Mouse (Mus musculus) cortical plate, adult 2 months (tissue): ENCODE data around the gene Ctcf. TPM values are rescaled to one million over a fixed set of nuclear protein-coding genes. Genes with fewer than 3 reads are reported as not detected.

Experiments used
- H3K27ac ChIP-seq: fragments of 200-500 bp; 2 replicates; pipeline ENCODE4 v1.5.1; 2012; ENCODE audit warnings: low read length, control low read depth, inconsistent platforms; ENCODE audit not compliant: insufficient read depth
- H3K4me1 ChIP-seq: fragments of 200-500 bp; 2 replicates; pipeline ENCODE4 v1.6.1; 2011; ENCODE audit warnings: low read length; ENCODE audit not compliant: control insufficient read depth, insufficient read depth
- H3K4me3 ChIP-seq: fragments of 200-500 bp; 2 replicates; pipeline ENCODE4 v1.5.1; 2011; ENCODE audit warnings: mild to moderate bottlenecking, low read length, control low read depth; ENCODE audit not compliant: insufficient read depth
- CTCF ChIP-seq: fragments of 200-500 bp; IDR thresholded peaks from 2 replicates; pipeline ENCODE4 v1.5.1; 2011; ENCODE audit warnings: mild to moderate bottlenecking, control low read depth, low read length; ENCODE audit not compliant: insufficient read depth; ENCODE audit errors: extremely low read depth
- POLR2A ChIP-seq: fragments of 200-500 bp; IDR thresholded peaks from 2 replicates; pipeline ENCODE4 v1.6.1; 2011; ENCODE audit warnings: mild to moderate bottlenecking, low read length, control low read depth; ENCODE audit not compliant: insufficient read depth; ENCODE audit errors: extremely low read depth
- polyA plus RNA-seq: library from polyadenylated mRNA; depleted of rRNA; stranded (reverse); fragments of >200 nt; gene quantifications from 2 replicates; pipeline ENCODE4 v1.2.3, GENCODE M21; 2012

Gene Ctcf
- polyA plus RNA-seq, 1 experiment = 30.8 TPM

DNA sequence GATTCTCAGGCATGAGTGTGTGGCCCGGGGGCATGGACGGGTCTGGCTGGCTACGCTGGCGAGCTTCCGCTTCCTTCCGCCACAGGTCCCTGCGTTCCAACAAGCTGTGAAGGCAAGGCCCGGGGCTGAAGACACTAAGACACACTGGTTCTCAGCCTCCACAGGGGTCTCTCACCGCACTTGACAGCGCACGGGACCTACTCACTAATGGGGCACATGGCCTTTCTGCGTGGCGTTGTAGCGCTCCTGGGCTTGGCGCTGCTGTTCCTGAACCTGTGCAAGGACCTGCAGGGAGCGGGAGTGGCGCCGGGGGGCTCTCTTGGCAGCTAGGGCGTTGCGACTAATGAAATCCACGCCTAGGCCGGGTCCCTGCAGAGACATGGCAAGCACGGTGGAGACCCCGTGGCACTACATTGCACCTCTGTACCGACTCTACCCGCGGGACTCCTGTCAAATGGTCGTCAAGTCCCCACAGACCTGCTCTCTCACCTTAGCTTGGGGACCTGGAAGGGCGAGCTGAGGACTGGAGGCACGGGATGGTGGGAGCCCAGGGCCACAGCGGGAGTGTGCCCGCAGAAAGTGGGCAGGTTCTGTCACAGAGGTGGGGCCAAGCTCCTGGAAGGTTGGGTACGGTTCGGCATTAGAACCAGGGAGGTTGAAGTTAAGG, 67.9 kb downstream of the Ctcf start:
- Histone ChIP-seq H3K4me1 (peaks cover 2% of the 10 kb centered on the region; the same call in 1 of the 2 replicates), H3K27ac (no peak overlapping the region), H3K4me3 (no peak overlapping the region)
- TF ChIP-seq CTCF (no peak), POLR2A (no peak)

GRCm38 (mm10) chr8:105704955-105705354, 68.6 kb downstream of the Ctcf start:
- Histone ChIP-seq H3K4me3 (no peak overlapping the region), H3K27ac (no peak overlapping the region), H3K4me1 (peaks cover 2% of the 10 kb centered on the region; the same call in 1 of the 2 replicates)
- TF ChIP-seq POLR2A (no peak), CTCF (no peak)

GRCm38 (mm10) chr8:105706426-105706825, 70.1 kb downstream of the Ctcf start:
- H3K27ac ChIP-seq = no peak overlapping the region
- peaks cover 2% of the 10 kb centered on the region; the same call in 1 of the 2 replicates for H3K4me1 ChIP-seq
- TF ChIP-seq CTCF = no peak
- no peak for TF ChIP-seq POLR2A
- no peak overlapping the region for H3K4me3 ChIP-seq

- TF ChIP-seq CTCF = no peak
- no peak for TF ChIP-seq POLR2A
These were observed 71.4 kb downstream of the Ctcf start, which contains the start of the genes 4933405L10Rik and Enkd1 for GRCm38 (mm10) chr8:105707498-105708403. Gene 4933405L10Rik, plus strand, starts transcription at chr8:105707655. Gene Enkd1, minus strand, starts transcription at chr8:105708210.

DNA sequence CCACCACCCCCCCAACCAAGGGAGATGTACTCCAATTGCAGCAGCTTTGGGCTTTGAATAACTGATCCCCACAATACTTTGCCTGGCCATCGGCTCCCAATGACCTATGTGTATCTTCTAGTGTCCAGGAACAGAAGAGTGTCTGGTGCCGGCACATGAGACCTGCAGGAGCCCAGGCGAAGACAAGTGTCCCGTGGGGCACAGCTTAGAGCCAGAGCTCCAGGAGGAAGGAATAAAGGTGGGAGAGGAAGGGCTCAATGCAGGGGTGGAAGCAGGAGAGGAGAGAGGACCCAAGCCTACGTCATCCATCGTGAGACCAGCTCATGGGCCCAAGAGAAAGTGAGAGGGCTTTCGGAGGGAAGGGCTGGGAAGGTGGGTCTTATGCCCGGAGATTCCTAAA, 72.3 kb downstream of the Ctcf start:
- H3K4me3 ChIP-seq = no peak overlapping the region
- no peak for TF ChIP-seq POLR2A
- no peak for TF ChIP-seq CTCF
- peaks cover 2% of the 10 kb centered on the region; the same call in 1 of the 2 replicates for H3K4me1 ChIP-seq
- no peak overlapping the region for H3K27ac ChIP-seq

More at GRCm38 (mm10) chr8:105707498-105708403, 71.4 kb downstream of the Ctcf start, which contains the start of the genes 4933405L10Rik and Enkd1:
- Histone ChIP-seq H3K27ac (no peak within 1 kb of the TSS), H3K4me1 (peaks cover 2% of the 10 kb centered on the region; the same call in 1 of the 2 replicates), H3K4me3 (peak within 1 kb of the TSS; percentile 33)

GRCm38 (mm10) chr8:105709317-105709716, 72.9 kb downstream of the Ctcf start:
- Histone ChIP-seq H3K4me1 (peaks cover 2% of the 10 kb centered on the region; the same call in 1 of the 2 replicates), H3K4me3 (no peak overlapping the region), H3K27ac (no peak overlapping the region)
- TF ChIP-seq CTCF (no peak), POLR2A (no peak)

GRCm38 (mm10) chr8:105712286-105712685, 75.9 kb downstream of the Ctcf start:
- no peak for TF ChIP-seq POLR2A
- no peak for TF ChIP-seq CTCF
- Histone ChIP-seq H3K27ac (no peak overlapping the region), H3K4me3 (no peak overlapping the region), H3K4me1 (peaks cover 2% of the 10 kb centered on the region; the same call in 1 of the 2 replicates)

- TF ChIP-seq CTCF (peak; percentile 83), POLR2A (no peak)
- H3K4me3 ChIP-seq = no peak overlapping the region
- H3K4me1 ChIP-seq = no peaks in the 10 kb centered on the region
- H3K27ac ChIP-seq = no peak overlapping the region
These were observed 77.8 kb downstream of the Ctcf start for GRCm38 (mm10) chr8:105714139-105714538.

- Histone ChIP-seq H3K4me1 (no peaks in the 10 kb centered on the region), H3K4me3 (no peak overlapping the region), H3K27ac (no peak overlapping the region)
- TF ChIP-seq CTCF (no peak), POLR2A (no peak)
These were observed 78.7 kb downstream of the Ctcf start for GRCm38 (mm10) chr8:105715042-105715441.
